Mouse (Mus musculus) left cerebral cortex, adult 6 months (tissue): ENCODE results near the gene Atp5b. TPM values are rescaled to one million over a fixed set of nuclear protein-coding genes. Genes with fewer than 3 reads are reported as not detected.

ENCODE experiments used
- long read RNA-seq, 2 experiments: library from polyadenylated mRNA; unstranded; transcript quantifications; one replicate each; pipeline ENCODE4 v2.0.0; 2019 to 2020
- polyA plus RNA-seq: library from polyadenylated mRNA; unstranded; fragments of <200 nt; fragmentation: Nextera tagmentation; gene quantifications from 2 replicates; pipeline ENCODE4 v1.2.3, GENCODE M21; 2021

Gene Atp5b
- polyA plus RNA-seq: 1,781 and 2,018 TPM in 2 replicates
- long read RNA-seq, experiment 1, transcript Atp5b-205 (5 exons, 1,131 nt): minor isoform, 10 of 6,816 reads
- long read RNA-seq, experiment 1, transcript Atp5b-201 (10 exons, 1,916 nt): major isoform, 6,494 of 6,816 reads
- long read RNA-seq, experiment 1, partial matches to known transcripts: 245 of 6,816 reads
- long read RNA-seq, experiment 1, other reads (novel, unspliced or antisense): 67 of 6,816 reads
- long read RNA-seq, experiment 2, transcript Atp5b-205 (5 exons, 1,131 nt): minor isoform, 41 of 1,973 reads
- long read RNA-seq, experiment 2, transcript Atp5b-201 (10 exons, 1,916 nt): major isoform, 1,358 of 1,973 reads
- long read RNA-seq, experiment 2, partial matches to known transcripts: 560 of 1,973 reads
- long read RNA-seq, experiment 2, other reads (novel, unspliced or antisense): 14 of 1,973 reads

GRCm38 (mm10) chr10:128082880-128083421 is at the start of gene Atp5b:
Gene Atp5b (plus strand): TSS chr10:128083273.

GRCm38 (mm10) chr10:128058601-128059151 is 24.4 kb upstream of the Atp5b start, which contains the start of gene Ptges3:
Gene Ptges3 (plus strand): TSS chr10:128058954.

GRCm38 (mm10) chr10:128091564-128092505 is 8.8 kb downstream of the Atp5b start, which contains the start of gene Baz2a:
Gene Baz2a (plus strand): TSS chr10:128091577.

Other genes starting within 250 kb of the Atp5b start
- not detected in 2 replicates for gene Rdh19, start 233.3 kb upstream of the Atp5b start, polyA plus RNA-seq
- not detected in 2 replicates for gene Rdh16f2, start 216.8 kb upstream of the Atp5b start, polyA plus RNA-seq
- gene Rdh7, start 194.5 kb upstream of the Atp5b start, polyA plus RNA-seq: not detected in 2 replicates
- gene Sdr9c7, start 184.8 kb upstream of the Atp5b start, polyA plus RNA-seq: 0.05 TPM in 1 of 2 replicates, not detected in the other
- gene Hsd17b6, start 75.7 kb upstream of the Atp5b start, polyA plus RNA-seq: not detected in 2 replicates
- 9.5 and 9.8 TPM in 2 replicates for gene Prim1, start 68.1 kb upstream of the Atp5b start, polyA plus RNA-seq
- 767 and 841 TPM in 2 replicates for gene Naca, start 47.7 kb upstream of the Atp5b start, polyA plus RNA-seq
- gene Ptges3, start 24.3 kb upstream of the Atp5b start, polyA plus RNA-seq: 207 and 248 TPM in 2 replicates
- gene Baz2a, start 8.3 kb downstream of the Atp5b start, polyA plus RNA-seq: 3.8 and 4.4 TPM in 2 replicates
- gene Rbms2, start 97.0 kb downstream of the Atp5b start, polyA plus RNA-seq: 3.7 and 5.3 TPM in 2 replicates
- 24.5 and 25.7 TPM in 2 replicates for gene Gls2, start 111.2 kb downstream of the Atp5b start, polyA plus RNA-seq
- 9.1 and 11.8 TPM in 2 replicates for gene Spryd4, start 128.5 kb downstream of the Atp5b start, polyA plus RNA-seq
- not detected in 2 replicates for gene Mip, start 142.6 kb downstream of the Atp5b start, polyA plus RNA-seq
- 3.0 and 4.9 TPM in 2 replicates for gene Timeless, start 148.8 kb downstream of the Atp5b start, polyA plus RNA-seq
- not detected in 2 replicates for gene Apon, start 170.8 kb downstream of the Atp5b start, polyA plus RNA-seq
- gene Apof, start 185.4 kb downstream of the Atp5b start, polyA plus RNA-seq: 0.09 TPM in 1 of 2 replicates, not detected in the other
- 5.0 and 5.3 TPM in 2 replicates for gene Stat2, start 187.3 kb downstream of the Atp5b start, polyA plus RNA-seq
- 0.15 TPM in 1 of 2 replicates, not detected in the other for gene Il23a, start 215.5 kb downstream of the Atp5b start, polyA plus RNA-seq
- 2.5 and 2.8 TPM in 2 replicates for gene Pan2, start 220.1 kb downstream of the Atp5b start, polyA plus RNA-seq
- 113 and 142 TPM in 2 replicates for gene Cnpy2, start 239.2 kb downstream of the Atp5b start, polyA plus RNA-seq